ENCODE assay signal across 8 mouse cellular contexts in the genomic region with DNA sequence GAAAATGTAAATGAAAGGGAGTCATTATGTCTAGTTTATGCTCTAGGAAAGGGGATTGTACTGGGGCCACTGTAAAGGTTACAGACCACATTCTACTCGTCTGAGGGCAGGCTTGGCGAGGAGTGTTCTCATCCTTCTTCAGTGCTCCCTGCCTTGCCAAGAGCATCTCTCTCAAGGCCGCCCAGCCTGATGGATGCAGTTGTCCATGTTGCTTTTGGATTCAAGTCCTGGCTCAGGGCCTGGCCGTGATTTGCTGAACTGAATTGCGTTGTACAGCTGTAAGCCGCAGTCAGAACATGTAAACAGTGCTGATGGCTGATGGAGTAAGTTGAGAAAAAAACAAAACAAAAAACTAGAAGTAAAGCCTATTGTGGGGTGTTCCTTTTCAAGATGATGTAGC. TPM values are rescaled to one million over a fixed set of nuclear protein-coding genes. Genes with fewer than 3 reads are reported as not detected.
A peak's percentile ranks its signal among the peaks of the same experiment; 100 is the strongest.
DNase-seq lines count a peak whose midpoint lies in the region; ATAC-seq lines count a peak whose summit lies in the region.
"Had no signal": no experiment of that assay in that cellular context is flagged by ENCODE, and none has a peak within 500 bp of the region (broad histone marks: within the 10 kb centered on the region; RNA-seq: fewer than 3 reads in every experiment).

No protein-coding gene starts in this region.

- H3K4me2 ChIP-seq in forebrain, embryonic 14.5 days (ENCODE audit: low read length): no peak overlapping the region
- no peak overlapping the region for H3K4me2 ChIP-seq in hindbrain, embryonic 16.5 days (ENCODE audit: low read length)
- H3K4me2 ChIP-seq: liver, embryonic 11.5 days had no signal

- no peaks in the 10 kb centered on the region for H3K9me3 ChIP-seq in forebrain, embryonic 14.5 days (replicated peaks; ENCODE audit: control insufficient read depth, low read length)
- H3K9me3 ChIP-seq in hindbrain, embryonic 16.5 days (ENCODE audit: control insufficient read depth, low read length): no peaks in the 10 kb centered on the region

- H3K27ac ChIP-seq in forebrain, embryonic 14.5 days (ENCODE audit: low read depth, low read length): no peak overlapping the region
- no peak overlapping the region for H3K27ac ChIP-seq in hindbrain, embryonic 16.5 days (ENCODE audit: low read depth, low read length)

- ATAC-seq in forebrain, embryonic 14.5 days: no peak
- ATAC-seq in hindbrain, embryonic 16.5 days: no peak

- peak; percentile 17 for DNase-seq in urinary bladder, postnatal 25 days (ENCODE audit: low spot score)
- DNase-seq in urinary bladder, postnatal 10 days (ENCODE audit: low spot score): no peak
- peak; percentile 74 to 80 for DNase-seq in heart, adult 9 months (ENCODE audit: low spot score in 2 of 2)
- DNase-seq in kidney, postnatal 25 days: peak; percentile 36 to 62
- DNase-seq in forebrain, embryonic 14.5 days (ENCODE audit: low spot score): no peak
- no peak for DNase-seq in right cerebral cortex, postnatal 25 days

- 86% methylated on average over 6 of the region's 6 CpGs for WGBS in forebrain, embryonic 14.5 days
- WGBS in hindbrain, embryonic 16.5 days: 88% methylated on average over 6 of the region's 6 CpGs

- H3K36me3 ChIP-seq in forebrain, embryonic 14.5 days (ENCODE audit: control insufficient read depth, insufficient read depth, low read length): no peaks in the 10 kb centered on the region
- H3K36me3 ChIP-seq in hindbrain, embryonic 16.5 days (ENCODE audit: control insufficient read depth, insufficient read depth, low read length): no peaks in the 10 kb centered on the region

- H3K9ac ChIP-seq in forebrain, embryonic 14.5 days (ENCODE audit: low read length): no peak overlapping the region
- H3K9ac ChIP-seq in hindbrain, embryonic 16.5 days (ENCODE audit: low read depth, low read length): no peak overlapping the region

- no peaks in the 10 kb centered on the region for H3K27me3 ChIP-seq in forebrain, embryonic 14.5 days (replicated peaks; ENCODE audit: control insufficient read depth, insufficient read depth, low read length)
- H3K27me3 ChIP-seq in hindbrain, embryonic 16.5 days (replicated peaks; ENCODE audit: control insufficient read depth, insufficient read depth, low read length): no peaks in the 10 kb centered on the region

- no peaks in the 10 kb centered on the region for H3K4me1 ChIP-seq in forebrain, embryonic 14.5 days (ENCODE audit: control insufficient read depth, insufficient read depth, low read length)
- no peaks in the 10 kb centered on the region for H3K4me1 ChIP-seq in hindbrain, embryonic 16.5 days (ENCODE audit: control insufficient read depth, insufficient read depth, low read depth, low read length)

- no peak overlapping the region for H3K4me3 ChIP-seq in forebrain, embryonic 14.5 days (ENCODE audit: low read depth, low read length)
- H3K4me3 ChIP-seq in hindbrain, embryonic 16.5 days (ENCODE audit: low read length): no peak overlapping the region

RNA-seq across cellular contexts. Expression of a gene that starts 7.4 kb away (rescaled TPM):
- polyA plus RNA-seq in forebrain, embryonic 14.5 days (2014; fragmentation: Nextera tagmentation; extraction: Ambion mirVana): not detected in 2 replicates
- polyA plus RNA-seq in hindbrain, embryonic 16.5 days (2015; fragmentation: Nextera tagmentation; extraction: Ambion mirVana): 0.09 and 0.24 TPM in 2 replicates
- polyA plus RNA-seq: liver, embryonic 11.5 days had no signal

Comparison
In these comparisons a context has a peak if more than half of its experiments do, and no peak if none do; other contexts are left out.
1. DNase-seq: peak in urinary bladder, postnatal 25 days (single experiment), heart, adult 9 months (2 of 2) and kidney, postnatal 25 days (2 of 2); none in urinary bladder, postnatal 10 days (single experiment), forebrain, embryonic 14.5 days (single experiment) and right cerebral cortex, postnatal 25 days (single experiment).